Mouse (Mus musculus) liver, adult 2 months (tissue): ENCODE data around the gene Zscan29. TPM values are rescaled to one million over a fixed set of nuclear protein-coding genes. Genes with fewer than 3 reads are reported as not detected.

Experiments
- DNase-seq: peaks from one replicate; pipeline ENCODE4 v3.0.0-alpha.2; 2011; ENCODE audit warnings: low read depth, low spot score; ENCODE audit errors: extremely low read depth
- H3K27ac ChIP-seq: fragments of 200-500 bp; replicated peaks from 2 replicates; pipeline ENCODE4 v1.5.1; 2012; ENCODE audit warnings: low read depth, mild to moderate bottlenecking, control low read depth, inconsistent platforms, low read length; ENCODE audit not compliant: insufficient read depth
- H3K27me3 ChIP-seq: fragments of 200-500 bp; 2 replicates; pipeline ENCODE4 v1.6.1; 2012; ENCODE audit warnings: mild to moderate bottlenecking, moderate library complexity, low read length, inconsistent platforms; ENCODE audit not compliant: control insufficient read depth, insufficient read depth
- H3K36me3 ChIP-seq: fragments of 200-500 bp; 2 replicates; pipeline ENCODE4 v1.6.1; 2012; ENCODE audit warnings: low read length, inconsistent platforms; ENCODE audit not compliant: control insufficient read depth, insufficient read depth
- H3K4me1 ChIP-seq: fragments of 200-500 bp; 2 replicates; pipeline ENCODE4 v1.6.1; 2011; ENCODE audit warnings: low read length; ENCODE audit not compliant: control insufficient read depth, insufficient read depth
- H3K4me3 ChIP-seq: fragments of 200-500 bp; 2 replicates; pipeline ENCODE4 v1.5.1; 2011; ENCODE audit warnings: low read depth, mild to moderate bottlenecking, control low read depth, low read length, moderate library complexity; ENCODE audit not compliant: insufficient read depth
- H3K79me2 ChIP-seq: fragments of 200-500 bp; 2 replicates; pipeline ENCODE4 v1.6.1; 2012; ENCODE audit warnings: inconsistent platforms, mild to moderate bottlenecking, low read length, moderate library complexity; ENCODE audit not compliant: control insufficient read depth, insufficient read depth
- H3K9ac ChIP-seq: fragments of 200-500 bp; 2 replicates; pipeline ENCODE4 v1.6.1; 2012; ENCODE audit warnings: low read depth, mild to moderate bottlenecking, control low read depth, inconsistent platforms, low read length
- CTCF ChIP-seq: fragments of 200-500 bp; IDR thresholded peaks from 2 replicates; pipeline ENCODE4 v1.5.1; 2011; ENCODE audit warnings: low read depth, low read length, control low read depth
- POLR2A ChIP-seq: fragments of 200-500 bp; IDR thresholded peaks from 2 replicates; pipeline ENCODE4 v1.6.1; 2011; ENCODE audit warnings: low read length, control low read depth; ENCODE audit not compliant: insufficient read depth; ENCODE audit errors: extremely low read depth
- WGBS: fragments of 180-500 bp; shearing (Covaris S2); methylation state at CpG from one replicate; pipeline ENCODE4 v1.1.7; 2018; 5-methylcytosine and 5-hydroxymethylcytosine counted together
- polyA plus RNA-seq: library from polyadenylated mRNA; depleted of rRNA; stranded (reverse); fragments of >200 nt; gene quantifications from 2 replicates; pipeline ENCODE4 v1.2.3, GENCODE M21; 2012; rRNA removed
- total RNA-seq: library from RNA; depleted of rRNA; stranded (reverse); fragments of >200 nt; gene quantifications from 2 replicates; pipeline ENCODE4 v1.2.3, GENCODE M21; 2014; rRNA removed

Gene Zscan29
- total RNA-seq (5.4 and 5.9 TPM in 2 replicates), polyA plus RNA-seq (2.0 and 2.8 TPM in 2 replicates)

DNA sequence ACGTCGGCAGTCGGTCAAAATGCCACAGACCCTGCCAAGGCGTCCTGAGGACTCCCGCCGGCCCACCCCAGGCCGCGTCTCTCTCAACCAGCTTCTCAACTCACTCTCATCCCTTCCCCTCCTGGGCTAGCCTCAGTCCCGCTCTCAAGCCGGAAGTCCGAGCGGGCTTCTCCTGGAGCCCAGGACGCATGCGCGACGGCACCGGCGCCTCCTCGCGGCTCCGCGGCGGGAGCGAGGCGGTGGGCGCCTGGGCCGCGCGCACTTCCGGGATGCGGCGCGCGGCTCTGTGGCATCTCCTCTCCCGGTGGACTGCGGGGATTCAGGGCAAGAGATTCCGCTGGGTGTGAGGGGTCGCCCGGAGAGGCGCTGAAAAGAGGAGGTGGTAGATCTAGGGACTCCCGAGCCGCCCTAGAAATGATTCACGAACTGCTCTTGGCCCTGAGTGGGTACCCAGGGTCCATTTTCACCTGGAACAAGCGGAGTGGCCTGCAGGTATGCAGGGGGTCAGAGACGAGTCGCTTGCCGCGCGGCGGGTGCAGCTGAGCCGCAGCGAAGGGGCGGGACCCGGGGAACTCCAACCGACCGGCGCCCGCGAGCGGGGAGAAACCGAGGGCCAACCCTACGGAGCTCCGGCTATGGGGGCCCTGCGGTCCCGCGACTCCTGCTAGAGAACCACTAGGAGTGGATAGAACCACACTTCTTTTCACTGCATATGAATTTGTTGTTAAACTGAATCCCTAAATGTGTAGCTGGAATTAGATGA lies at the start of gene Zscan29:
Gene Zscan29 (minus strand): TSS at position 146 of the 763 bp plus-strand sequence.
- WGBS: under 1% methylated on average over 66 of the region's 66 CpGs
- peak; percentile 73 for DNase-seq
- peak within 1 kb of the TSS; percentile 86 for H3K27ac ChIP-seq
- H3K27me3 ChIP-seq: no peaks in the 10 kb centered on the region
- peaks cover 10% of the 10 kb centered on the region for H3K4me1 ChIP-seq
- no peaks in the 10 kb centered on the region; the same call in 1 of the 2 replicates for H3K79me2 ChIP-seq
- H3K4me3 ChIP-seq: peak within 1 kb of the TSS; percentile 85
- peaks cover 23% of the 10 kb centered on the region for H3K36me3 ChIP-seq
- peak within 1 kb of the TSS; percentile 84 for H3K9ac ChIP-seq
- no peak for TF ChIP-seq CTCF
- peak; percentile 80 for TF ChIP-seq POLR2A

DNA sequence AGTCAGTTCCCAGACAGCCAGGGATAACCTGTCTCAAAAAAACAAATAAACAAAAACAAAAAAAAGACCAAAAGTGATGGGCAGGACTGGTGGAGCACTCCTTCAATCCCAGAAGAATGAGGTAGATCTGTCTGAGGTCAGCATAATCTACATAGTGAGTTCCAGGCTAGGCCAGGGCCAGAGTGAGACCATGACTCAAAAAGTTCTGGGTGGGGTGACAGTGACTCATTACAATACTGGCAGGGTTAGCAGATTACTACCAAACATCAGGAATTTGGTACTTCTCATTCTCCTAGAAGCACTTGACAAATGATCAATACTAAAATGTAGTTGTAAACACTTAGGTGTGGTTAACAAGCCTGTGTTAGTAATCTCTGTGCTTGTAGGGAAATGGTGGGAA lies 49.1 kb upstream of the Zscan29 start:
- H3K27ac ChIP-seq: no peak overlapping the region
- H3K4me3 ChIP-seq: no peak overlapping the region
- TF ChIP-seq CTCF: no peak
- no peak for DNase-seq
- no peak overlapping the region for H3K9ac ChIP-seq
- H3K4me1 ChIP-seq: peaks cover 2% of the 10 kb centered on the region
- H3K36me3 ChIP-seq: peaks cover 7% of the 10 kb centered on the region; the same call in 1 of the 2 replicates
- H3K79me2 ChIP-seq: no peaks in the 10 kb centered on the region; the same call in 1 of the 2 replicates
- H3K27me3 ChIP-seq: no peaks in the 10 kb centered on the region

GRCm38 (mm10) chr2:121219177-121219576 lies 48.3 kb upstream of the Zscan29 start:
- H3K36me3 ChIP-seq: peaks cover 7% of the 10 kb centered on the region; the same call in 1 of the 2 replicates
- H3K27me3 ChIP-seq: no peaks in the 10 kb centered on the region
- H3K4me1 ChIP-seq: peaks cover 2% of the 10 kb centered on the region
- no peak for TF ChIP-seq CTCF
- no peak for TF ChIP-seq POLR2A
- no peak overlapping the region for H3K9ac ChIP-seq
- no peaks in the 10 kb centered on the region; the same call in 1 of the 2 replicates for H3K79me2 ChIP-seq
- H3K27ac ChIP-seq: no peak overlapping the region
- H3K4me3 ChIP-seq: no peak overlapping the region
- DNase-seq: no peak

DNA sequence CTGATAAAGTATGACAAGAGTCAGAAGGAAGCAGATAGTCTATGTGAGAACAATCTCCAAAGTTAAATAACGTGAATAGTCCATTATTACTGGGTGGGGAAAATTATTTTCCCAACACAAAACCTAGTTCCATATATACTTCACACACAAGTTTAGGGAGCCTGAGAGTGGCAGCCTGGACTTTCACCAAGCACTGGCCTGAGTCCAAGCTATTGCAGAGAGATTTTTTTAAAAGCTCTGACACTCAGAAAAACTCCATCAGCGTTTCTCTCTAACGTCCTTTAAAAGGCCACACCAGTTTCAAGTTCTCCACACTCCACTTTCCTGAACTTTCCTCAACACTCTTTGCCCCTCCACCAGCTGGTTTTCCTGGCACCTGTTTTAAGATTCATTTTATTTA lies 43.6 kb upstream of the Zscan29 start:
- no peak overlapping the region for H3K9ac ChIP-seq
- DNase-seq: peak; percentile 18
- H3K27me3 ChIP-seq: no peaks in the 10 kb centered on the region
- H3K79me2 ChIP-seq: no peaks in the 10 kb centered on the region; the same call in 1 of the 2 replicates
- peaks cover 2% of the 10 kb centered on the region for H3K4me1 ChIP-seq
- H3K4me3 ChIP-seq: no peak overlapping the region
- WGBS: 36% methylated on average over 3 of the region's 3 CpGs
- TF ChIP-seq CTCF: no peak
- H3K36me3 ChIP-seq: peaks cover 17% of the 10 kb centered on the region
- no peak overlapping the region for H3K27ac ChIP-seq

GRCm38 (mm10) chr2:121206541-121206940 lies 35.6 kb upstream of the Zscan29 start:
- peaks cover 57% of the 10 kb centered on the region for H3K36me3 ChIP-seq
- no peak for DNase-seq
- H3K9ac ChIP-seq: no peak overlapping the region
- H3K4me3 ChIP-seq: no peak overlapping the region
- no peak overlapping the region for H3K27ac ChIP-seq
- no peaks in the 10 kb centered on the region for H3K4me1 ChIP-seq
- H3K79me2 ChIP-seq: no peaks in the 10 kb centered on the region
- TF ChIP-seq CTCF (no peak), POLR2A (no peak)
- H3K27me3 ChIP-seq: no peaks in the 10 kb centered on the region
- WGBS: 94% methylated on average over 3 of the region's 3 CpGs

GRCm38 (mm10) chr2:121204276-121204675 lies 33.4 kb upstream of the Zscan29 start:
- H3K36me3 ChIP-seq: peaks cover 58% of the 10 kb centered on the region

More at GRCm38 (mm10) chr2:121204276-121204675, 33.4 kb upstream of the Zscan29 start:
- H3K27ac ChIP-seq: no peak overlapping the region
- no peak for DNase-seq
- no peak overlapping the region for H3K4me3 ChIP-seq
- H3K79me2 ChIP-seq: no peaks in the 10 kb centered on the region
- TF ChIP-seq CTCF: no peak
- TF ChIP-seq POLR2A: no peak
- H3K9ac ChIP-seq: no peak overlapping the region
- H3K27me3 ChIP-seq: no peaks in the 10 kb centered on the region
- 94% methylated on average over 17 of the region's 17 CpGs for WGBS
- H3K4me1 ChIP-seq: no peaks in the 10 kb centered on the region
